In the genomic region with DNA sequence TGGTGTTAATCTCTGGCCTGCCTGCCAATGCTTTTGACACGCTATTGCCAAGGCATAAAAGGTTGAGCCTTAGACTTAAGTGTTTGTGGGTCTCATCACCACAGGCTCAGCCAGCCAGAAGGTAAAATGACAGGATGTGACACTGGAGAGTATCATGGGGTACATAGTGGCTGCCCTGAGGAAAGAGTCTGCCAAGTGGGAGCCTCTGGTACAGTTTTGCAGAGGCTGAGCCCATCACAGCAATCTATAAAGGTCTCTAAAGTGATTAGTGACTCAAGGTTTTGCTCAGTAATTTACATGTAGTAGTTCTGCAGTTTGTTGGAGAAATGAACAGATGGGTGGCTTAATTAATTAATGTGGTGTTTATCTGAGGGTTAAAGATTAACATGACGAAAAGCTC, we compare ENCODE assay signal across 26 mouse cellular contexts.
A peak's percentile ranks its signal among the peaks of the same experiment; 100 is the strongest.
DNase-seq lines count a peak whose midpoint lies in the region; ATAC-seq and TF ChIP-seq lines count a peak whose summit lies in the region.
"Had no signal": no experiment of that assay in that cellular context is flagged by ENCODE, and none has a peak within 500 bp of the region (broad histone marks: within the 10 kb centered on the region; RNA-seq: fewer than 3 reads in every experiment).

No protein-coding gene starts in this region.

- no peak for TF ChIP-seq CTCF in heart, adult 2 months (IDR thresholded peaks at IDR 0.05)

- no peaks in the 10 kb centered on the region for H3K36me3 ChIP-seq in heart, adult 2 months (ENCODE audit: control insufficient read depth, insufficient read depth, low read length)
- H3K36me3 ChIP-seq in midbrain, embryonic 15.5 days (replicated peaks), result no peaks in the 10 kb centered on the region
- H3K36me3 ChIP-seq in midbrain, embryonic 13.5 days, result no peaks in the 10 kb centered on the region
- H3K36me3 ChIP-seq: embryonic facial prominence, embryonic 10.5 days; embryonic facial prominence, embryonic 13.5 days; forebrain, embryonic 12.5 days; forebrain, embryonic 15.5 days; heart, embryonic 12.5 days; heart, embryonic 15.5 days had no signal

- DNase-seq in heart, adult 11 months, result peak; percentile 46
- no peak for DNase-seq in heart, adult 2 months
- DNase-seq in retina, postnatal 1 day, result peak; percentile 63
- DNase-seq: adrenal gland, postnatal 10 days; adrenal gland, postnatal 36 days; cerebellum, adult 11-12 months; cerebellum, adult 8-10 months; cerebellum, postnatal 36 days; embryo, embryonic 11 days; gastrocnemius, postnatal 10 days; gastrocnemius, postnatal 36 days; heart, postnatal 10 days; heart, postnatal 36 days had no signal

- no peak overlapping the region for H3K4me2 ChIP-seq in midbrain, embryonic 15.5 days
- no peak overlapping the region for H3K4me2 ChIP-seq in midbrain, embryonic 13.5 days (replicated peaks)
- H3K4me2 ChIP-seq: embryonic facial prominence, embryonic 13.5 days; forebrain, embryonic 12.5 days; forebrain, embryonic 15.5 days; heart, embryonic 12.5 days; heart, embryonic 15.5 days had no signal

- TF ChIP-seq EP300 in heart, adult 2 months (IDR thresholded peaks at IDR 0.05; ENCODE audit: insufficient read depth, low read depth, low read length), result no peak

- no peaks in the 10 kb centered on the region for H3K4me1 ChIP-seq in heart, adult 2 months (ENCODE audit: control insufficient read depth, insufficient read depth, low read length)
- H3K4me1 ChIP-seq in midbrain, embryonic 15.5 days, result no peaks in the 10 kb centered on the region
- H3K4me1 ChIP-seq in midbrain, embryonic 13.5 days (replicated peaks), result no peaks in the 10 kb centered on the region
- H3K4me1 ChIP-seq: embryonic facial prominence, embryonic 10.5 days; embryonic facial prominence, embryonic 13.5 days; forebrain, embryonic 12.5 days; forebrain, embryonic 15.5 days; heart, embryonic 12.5 days; heart, embryonic 15.5 days had no signal

- no peak for TF ChIP-seq POLR2A in heart, adult 2 months (IDR thresholded peaks at IDR 0.05; ENCODE audit: insufficient read depth, low read depth, low read length)

- H3K27me3 ChIP-seq in heart, adult 2 months (ENCODE audit: control insufficient read depth, insufficient read depth, low read length), result no peaks in the 10 kb centered on the region
- H3K27me3 ChIP-seq in midbrain, embryonic 15.5 days (replicated peaks), result no peaks in the 10 kb centered on the region
- H3K27me3 ChIP-seq in midbrain, embryonic 13.5 days, result no peaks in the 10 kb centered on the region
- H3K27me3 ChIP-seq: embryonic facial prominence, embryonic 13.5 days; forebrain, embryonic 12.5 days; forebrain, embryonic 15.5 days; heart, embryonic 12.5 days; heart, embryonic 15.5 days had no signal

- H3K9ac ChIP-seq in heart, adult 2 months (ENCODE audit: low read depth, low read length), result no peak overlapping the region
- no peak overlapping the region for H3K9ac ChIP-seq in midbrain, embryonic 15.5 days
- H3K9ac ChIP-seq in midbrain, embryonic 13.5 days (replicated peaks), result no peak overlapping the region
- H3K9ac ChIP-seq: embryonic facial prominence, embryonic 13.5 days; forebrain, embryonic 12.5 days; forebrain, embryonic 15.5 days; heart, embryonic 12.5 days; heart, embryonic 15.5 days had no signal

- intact Hi-C loops in heart, adult 2 months (cut with DNase I), result no loop called here

- H3K9me3 ChIP-seq in midbrain, embryonic 15.5 days, result no peaks in the 10 kb centered on the region
- no peaks in the 10 kb centered on the region for H3K9me3 ChIP-seq in midbrain, embryonic 13.5 days
- H3K9me3 ChIP-seq: embryonic facial prominence, embryonic 10.5 days; embryonic facial prominence, embryonic 13.5 days; forebrain, embryonic 12.5 days; forebrain, embryonic 15.5 days; heart, embryonic 12.5 days; heart, embryonic 15.5 days had no signal

- WGBS in heart, adult 2 months, result 87% methylated on average over 2 of the region's 2 CpGs
- WGBS in midbrain, embryonic 15.5 days, result 62% methylated on average over 2 of the region's 2 CpGs
- 71% methylated on average over 2 of the region's 2 CpGs for WGBS in midbrain, embryonic 13.5 days

- ATAC-seq in midbrain, embryonic 15.5 days (replicated peaks), result peak; percentile 42; the same call in 1 of the 2 replicates
- no peak for ATAC-seq in midbrain, embryonic 13.5 days
- ATAC-seq in activated CD4-positive, CD25-positive, alpha-beta regulatory T cell, adult 4 months, result no peak
- ATAC-seq: forebrain, embryonic 15.5 days; hindbrain, postnatal 0 days; inflammation-experienced regulatory T-cells, adult 6 months; intestine, embryonic 16.5 days had no signal

- no peak overlapping the region for H3K4me3 ChIP-seq in heart, adult 2 months
- H3K4me3 ChIP-seq in midbrain, embryonic 15.5 days, result no peak overlapping the region
- H3K4me3 ChIP-seq in midbrain, embryonic 13.5 days (replicated peaks), result no peak overlapping the region
- H3K4me3 ChIP-seq: embryonic facial prominence, embryonic 10.5 days; embryonic facial prominence, embryonic 13.5 days; erythroblast, embryonic 14.5 days; forebrain, embryonic 12.5 days; forebrain, embryonic 15.5 days; heart, embryonic 12.5 days; heart, embryonic 15.5 days had no signal

- H3K27ac ChIP-seq in heart, adult 2 months, result no peak overlapping the region
- H3K27ac ChIP-seq in midbrain, embryonic 15.5 days, result no peak overlapping the region
- no peak overlapping the region for H3K27ac ChIP-seq in midbrain, embryonic 13.5 days
- H3K27ac ChIP-seq: embryonic facial prominence, embryonic 10.5 days; embryonic facial prominence, embryonic 13.5 days; forebrain, embryonic 12.5 days; forebrain, embryonic 15.5 days; heart, embryonic 15.5 days; hindbrain, postnatal 0 days had no signal

- no peaks in the 10 kb centered on the region for H3K79me2 ChIP-seq in heart, adult 2 months (replicated peaks; ENCODE audit: control insufficient read depth, insufficient read depth, low read length)

Comparison
In these comparisons a context has a peak if more than half of its experiments do, and no peak if none do; other contexts are left out.
1. DNase-seq: peak in heart, adult 11 months (single experiment) and retina, postnatal 1 day (single experiment); none in heart, adult 2 months (0 of 2).